Mouse (Mus musculus): ENCODE measurements around the gene Flg2. TPM values are rescaled to one million over a fixed set of nuclear protein-coding genes. Genes with fewer than 3 reads are reported as not detected.

Gene Flg2
- not detected for total RNA-seq (2021)
- long read RNA-seq, experiment 1, result 0 reads
- long read RNA-seq, experiment 2, result 0 reads

DNA sequence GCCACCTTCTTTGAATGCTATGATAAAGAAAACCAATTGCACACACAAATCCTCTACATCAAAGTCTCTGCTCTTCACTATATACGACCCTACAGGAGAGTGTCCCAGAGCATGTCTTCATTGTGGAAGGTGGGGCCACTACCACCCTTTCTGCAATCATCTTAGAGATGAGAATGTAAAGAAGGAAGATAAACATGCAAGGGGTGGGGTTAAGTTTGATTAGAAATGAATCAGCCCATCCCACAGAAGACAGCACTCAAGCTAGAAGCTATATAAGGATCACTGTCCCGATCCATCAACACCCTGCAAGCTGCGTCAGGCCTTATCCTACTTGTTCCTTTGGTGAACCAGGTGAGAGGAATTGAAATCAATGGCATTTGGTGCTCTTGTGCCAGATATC is at the start of gene Flg2:
Gene Flg2, plus strand, starts transcription at position 301 of the 400 bp plus-strand sequence.
- no peak for TF ChIP-seq CTCF (IDR thresholded peaks at IDR 0.05)
- intact Hi-C loops (cut with DNase I), result no loop called here
- no peak within 1 kb of the TSS for H3K27ac ChIP-seq
- H3K4me3 ChIP-seq, result no peak within 1 kb of the TSS
- DNase-seq (ENCODE audit: extremely low spot score in 1 of 2, low spot score in 2 of 2), result no peak

DNA sequence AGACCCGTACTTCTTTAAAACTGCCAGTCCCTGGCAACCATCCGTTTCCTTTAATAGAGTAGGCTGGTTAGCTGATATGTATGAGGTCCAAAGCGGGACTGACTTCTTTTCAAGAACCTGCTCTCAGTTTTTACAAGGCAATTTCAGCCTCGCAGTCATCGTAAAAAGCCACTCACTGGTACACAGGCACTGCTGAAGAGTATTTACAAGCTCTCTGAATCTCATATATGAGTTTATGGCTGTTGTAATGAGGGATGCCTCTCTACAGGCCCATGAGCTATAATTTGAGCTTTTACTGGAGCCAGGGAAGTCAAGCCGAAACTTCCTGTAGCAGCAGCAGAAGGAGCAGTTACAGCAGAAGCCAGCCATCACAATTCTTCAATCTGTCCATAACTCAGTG is 34.6 kb upstream of the Flg2 start:
- Histone ChIP-seq H3K4me3 (no peak overlapping the region), H3K27ac (no peak overlapping the region)
- no peak for TF ChIP-seq CTCF (IDR thresholded peaks at IDR 0.05)
- intact Hi-C loops (cut with DNase I), result no loop called here
- no peak for DNase-seq (ENCODE audit: extremely low spot score in 1 of 2, low spot score in 2 of 2)

GRCm38 (mm10) chr3:93162996-93163592 is 34.0 kb upstream of the Flg2 start:
- intact Hi-C loops (cut with DNase I), result no loop called here
- no peak for DNase-seq (ENCODE audit: extremely low spot score in 1 of 2, low spot score in 2 of 2)
- TF ChIP-seq CTCF (IDR thresholded peaks at IDR 0.05), result no peak
- Histone ChIP-seq H3K4me3 (no peak overlapping the region), H3K27ac (no peak overlapping the region)

- TF ChIP-seq CTCF (IDR thresholded peaks at IDR 0.05), result no peak
- H3K27ac ChIP-seq, result no peak overlapping the region
- intact Hi-C loops (cut with DNase I), result no loop called here
- no peak overlapping the region for H3K4me3 ChIP-seq
- DNase-seq (ENCODE audit: extremely low spot score in 1 of 2, low spot score in 2 of 2), result no peak
Measured at GRCm38 (mm10) chr3:93180856-93181255, 16.2 kb upstream of the Flg2 start.

DNA sequence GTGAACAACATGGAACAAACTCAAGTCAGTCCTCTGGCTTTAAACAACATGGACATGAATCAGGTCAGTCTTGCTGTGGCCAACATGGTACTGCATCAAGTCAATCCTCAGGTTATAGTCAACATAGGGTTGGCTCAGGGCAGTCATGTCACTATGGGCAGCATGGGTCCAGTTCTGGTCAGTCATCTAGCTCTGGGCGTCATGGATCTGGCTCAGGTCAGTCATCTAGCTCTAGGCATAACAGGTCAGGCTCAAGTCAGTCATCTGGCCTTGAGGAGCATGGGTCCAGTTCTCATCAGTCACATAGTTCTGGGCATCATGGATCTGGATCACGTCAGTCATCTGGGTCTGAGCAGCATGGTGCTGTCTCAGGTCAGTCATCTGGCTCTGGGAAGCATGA is 4.9 kb downstream of the Flg2 start:
- Histone ChIP-seq H3K27ac (no peak overlapping the region), H3K4me3 (no peak overlapping the region)
- no peak for DNase-seq (ENCODE audit: extremely low spot score in 1 of 2, low spot score in 2 of 2)
- no peak for TF ChIP-seq CTCF (IDR thresholded peaks at IDR 0.05)
- intact Hi-C loops (cut with DNase I), result no loop called here

DNA sequence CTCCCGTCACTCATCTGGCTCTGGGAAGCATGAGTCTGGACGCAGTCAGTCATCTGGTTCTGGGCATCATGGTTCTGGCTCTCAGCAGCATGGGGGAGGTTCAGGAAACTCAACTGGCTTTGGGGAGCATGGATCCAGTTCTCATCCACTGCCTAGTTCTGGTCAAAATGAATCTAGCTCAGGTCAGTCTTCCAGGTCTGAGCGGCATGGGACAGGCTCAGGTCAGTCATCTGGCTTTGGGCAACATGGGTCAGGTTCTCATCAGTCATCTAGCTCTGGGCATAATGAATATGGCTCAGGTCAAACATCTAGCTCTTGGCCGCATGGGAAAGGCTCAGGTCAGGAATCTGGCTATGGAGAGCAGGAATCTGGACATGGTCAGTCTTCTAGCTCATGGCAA is 5.4 kb downstream of the Flg2 start:
- no peak for DNase-seq (ENCODE audit: extremely low spot score in 1 of 2, low spot score in 2 of 2)
- intact Hi-C loops (cut with DNase I), result no loop called here
- no peak overlapping the region for H3K4me3 ChIP-seq
- H3K27ac ChIP-seq, result no peak overlapping the region
- TF ChIP-seq CTCF (IDR thresholded peaks at IDR 0.05), result no peak

Other genes starting within 250 kb of the Flg2 start
- not detected for gene Lce3d, start 239.9 kb upstream of the Flg2 start, total RNA-seq (2021)
- not detected for gene Lce3e, start 230.2 kb upstream of the Flg2 start, total RNA-seq (2021)
- gene Lce3f, start 205.1 kb upstream of the Flg2 start, total RNA-seq (2021), result not detected
- not detected for gene Crct1, start 181.6 kb upstream of the Flg2 start, total RNA-seq (2021)
- not detected for gene Lce1m, start 178.2 kb upstream of the Flg2 start, total RNA-seq (2021)
- gene Gm4858, start 128.5 kb upstream of the Flg2 start, total RNA-seq (2021), result not detected
- gene Crnn, start 52.5 kb upstream of the Flg2 start, total RNA-seq (2021), result not detected
- not detected for gene Flg, start 76.2 kb downstream of the Flg2 start, total RNA-seq (2021)
- not detected for gene Hrnr, start 122.5 kb downstream of the Flg2 start, total RNA-seq (2021)
- gene Rptn, start 196.4 kb downstream of the Flg2 start, total RNA-seq (2021), result not detected
- 1 to 10 TPM; 2.5 to 2.6 TPM for gene Tchh, start 245.1 kb downstream of the Flg2 start, total RNA-seq (2021)